Mouse (Mus musculus): ENCODE results near the gene Spp1.
A peak's percentile ranks its signal among the peaks of the same experiment; 100 is the strongest.

Gene Spp1

GRCm38 (mm10) chr5:104434835-104435301, at the start of gene Spp1:
Gene Spp1 (plus strand): TSS chr5:104435118.
- DNase-seq (ENCODE audit: low spot score): no peak

- DNase-seq (ENCODE audit: low spot score): no peak
Measured at GRCm38 (mm10) chr5:104385521-104385920, 49.4 kb upstream of the Spp1 start.

GRCm38 (mm10) chr5:104386908-104387307, 48.0 kb upstream of the Spp1 start:
- DNase-seq (ENCODE audit: low spot score): no peak

GRCm38 (mm10) chr5:104390962-104391361, 44.0 kb upstream of the Spp1 start:
- DNase-seq (ENCODE audit: low spot score): no peak

- no peak for DNase-seq (ENCODE audit: low spot score)
Measured at GRCm38 (mm10) chr5:104392784-104393183, 42.1 kb upstream of the Spp1 start.

- no peak for DNase-seq (ENCODE audit: low spot score)
Measured at GRCm38 (mm10) chr5:104396286-104396685, 38.6 kb upstream of the Spp1 start.

- DNase-seq (ENCODE audit: low spot score): no peak
Measured at GRCm38 (mm10) chr5:104398001-104398400, 36.9 kb upstream of the Spp1 start.

GRCm38 (mm10) chr5:104399291-104399950, 35.5 kb upstream of the Spp1 start:
- no peak for DNase-seq (ENCODE audit: low spot score)

- DNase-seq (ENCODE audit: low spot score): no peak
Measured at GRCm38 (mm10) chr5:104399970-104400369, 34.9 kb upstream of the Spp1 start.

GRCm38 (mm10) chr5:104402651-104403050, 32.3 kb upstream of the Spp1 start:
- no peak for DNase-seq (ENCODE audit: low spot score)

- no peak for DNase-seq (ENCODE audit: low spot score)
Measured at GRCm38 (mm10) chr5:104403351-104403750, 31.6 kb upstream of the Spp1 start.

GRCm38 (mm10) chr5:104404551-104404950, 30.4 kb upstream of the Spp1 start:
- no peak for DNase-seq (ENCODE audit: low spot score)

GRCm38 (mm10) chr5:104405051-104405450, 29.9 kb upstream of the Spp1 start:
- no peak for DNase-seq (ENCODE audit: low spot score)

GRCm38 (mm10) chr5:104406756-104407155, 28.2 kb upstream of the Spp1 start:
- DNase-seq (ENCODE audit: low spot score): no peak

- no peak for DNase-seq (ENCODE audit: low spot score)
Measured at GRCm38 (mm10) chr5:104407541-104408231, 27.2 kb upstream of the Spp1 start.

- DNase-seq (ENCODE audit: low spot score): no peak
Measured at GRCm38 (mm10) chr5:104408549-104408948, 26.4 kb upstream of the Spp1 start.

- no peak for DNase-seq (ENCODE audit: low spot score)
Measured at GRCm38 (mm10) chr5:104415999-104416398, 18.9 kb upstream of the Spp1 start.

GRCm38 (mm10) chr5:104417028-104417427, 17.9 kb upstream of the Spp1 start:
- DNase-seq (ENCODE audit: low spot score): no peak

GRCm38 (mm10) chr5:104417721-104418120, 17.2 kb upstream of the Spp1 start:
- DNase-seq (ENCODE audit: low spot score): no peak

- DNase-seq (ENCODE audit: low spot score): no peak
Measured at GRCm38 (mm10) chr5:104422039-104422438, 12.9 kb upstream of the Spp1 start.

- DNase-seq (ENCODE audit: low spot score): no peak
Measured at GRCm38 (mm10) chr5:104423861-104424260, 11.1 kb upstream of the Spp1 start.

GRCm38 (mm10) chr5:104425949-104426348, 9.0 kb upstream of the Spp1 start:
- peak; percentile 47 for DNase-seq (ENCODE audit: low spot score)

- DNase-seq (ENCODE audit: low spot score): peak; percentile 34
Measured at GRCm38 (mm10) chr5:104432886-104433285, 2.0 kb upstream of the Spp1 start.
